Mouse (Mus musculus): ENCODE data around the gene Dnajc11. TPM values are rescaled to one million over a fixed set of nuclear protein-coding genes. Genes with fewer than 3 reads are reported as not detected.

Gene Dnajc11
- polyA plus RNA-seq, 1 experiment from 2014 or later, result 91.3 TPM

DNA sequence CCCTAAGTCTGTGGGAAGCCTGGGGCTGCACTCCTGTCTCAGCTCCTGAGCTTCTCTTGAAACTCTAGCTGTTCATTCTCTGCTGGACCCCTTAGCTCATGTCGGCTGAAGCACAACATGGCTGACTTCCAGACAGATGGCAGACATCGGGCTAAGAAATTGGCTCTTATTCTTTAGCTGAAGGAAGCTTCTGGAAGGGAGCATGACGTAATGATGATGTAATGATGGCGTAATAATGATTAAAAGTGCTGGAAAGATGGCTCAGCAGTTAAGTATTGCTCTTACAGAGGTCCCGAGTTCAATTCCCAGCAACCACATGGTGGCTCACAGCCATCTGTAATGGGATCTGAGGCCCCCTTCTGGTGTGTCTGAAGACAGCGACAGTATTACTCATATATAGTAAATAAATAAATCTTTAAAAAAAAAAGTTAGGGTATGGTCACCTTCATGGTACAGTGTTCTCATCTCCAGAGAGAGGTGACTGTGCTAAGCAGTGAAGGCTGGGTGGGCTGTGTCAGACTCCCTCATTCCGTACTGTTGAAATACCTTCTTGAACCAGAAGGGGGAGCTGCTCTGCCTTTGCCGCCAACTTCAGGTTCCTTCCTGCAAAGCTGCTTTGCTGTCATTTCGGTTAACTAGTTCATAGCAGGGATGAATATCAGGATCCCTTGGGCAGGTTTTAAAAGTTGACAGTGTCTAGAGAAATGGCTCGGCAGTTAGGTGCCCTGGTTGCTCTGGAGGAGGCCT lies 38.9 kb downstream of the Dnajc11 start:
- WGBS, result 77% methylated on average over 10 of the region's 10 CpGs
- H3K27me3 ChIP-seq (ENCODE audit: control insufficient read depth, insufficient read depth, low read length), result no peaks in the 10 kb centered on the region
- DNase-seq (ENCODE audit: low spot score) (no peak), ATAC-seq (ENCODE audit: insufficient read depth, low FRiP score, low TSS enrichment) (no peak)
- no peaks in the 10 kb centered on the region for H3K4me1 ChIP-seq (ENCODE audit: control insufficient read depth, insufficient read depth, low read length)
- no peak overlapping the region for H3K4me2 ChIP-seq (ENCODE audit: low read depth)
- H3K27ac ChIP-seq (ENCODE audit: low read depth, low read length), result no peak overlapping the region
- no peak overlapping the region for H3K4me3 ChIP-seq (ENCODE audit: low read depth, low read length)
- H3K9me3 ChIP-seq (ENCODE audit: control insufficient read depth, low read length), result no peaks in the 10 kb centered on the region
- H3K9ac ChIP-seq (ENCODE audit: low read length), result no peak overlapping the region
- H3K36me3 ChIP-seq (ENCODE audit: control insufficient read depth, insufficient read depth, low read length), result peaks cover 29% of the 10 kb centered on the region

DNA sequence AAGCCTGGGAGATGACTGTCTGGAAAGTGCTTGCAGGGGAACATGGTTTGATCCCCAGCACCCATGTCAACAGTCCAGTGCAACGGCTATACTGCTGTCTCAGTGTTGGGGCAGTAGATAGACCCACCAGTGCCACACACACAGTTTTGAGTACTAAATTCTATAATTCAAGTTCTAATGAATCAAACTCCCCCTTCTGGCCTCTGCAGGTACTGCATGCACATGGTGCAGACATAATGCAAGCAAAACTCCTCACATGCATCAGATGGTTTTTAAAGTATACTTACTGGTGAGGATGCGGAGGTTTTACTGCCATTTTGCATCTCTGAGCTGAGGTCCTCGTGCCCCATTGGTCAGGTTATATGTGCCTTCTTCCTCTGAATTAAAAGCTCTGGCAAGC lies 42.0 kb downstream of the Dnajc11 start:
- DNase-seq (ENCODE audit: low spot score) (no peak), ATAC-seq (ENCODE audit: insufficient read depth, low FRiP score, low TSS enrichment) (no peak)
- Histone ChIP-seq H3K27me3 (ENCODE audit: control insufficient read depth, insufficient read depth, low read length) (no peaks in the 10 kb centered on the region), H3K4me1 (ENCODE audit: control insufficient read depth, insufficient read depth, low read length) (no peaks in the 10 kb centered on the region), H3K9ac (ENCODE audit: low read length) (no peak overlapping the region), H3K9me3 (ENCODE audit: control insufficient read depth, low read length) (no peaks in the 10 kb centered on the region), H3K36me3 (ENCODE audit: control insufficient read depth, insufficient read depth, low read length) (peaks cover 29% of the 10 kb centered on the region), H3K4me3 (ENCODE audit: low read depth, low read length) (no peak overlapping the region), H3K27ac (ENCODE audit: low read depth, low read length) (no peak overlapping the region), H3K4me2 (ENCODE audit: low read depth) (no peak overlapping the region)
- 87% methylated on average over 3 of the region's 3 CpGs for WGBS

DNA sequence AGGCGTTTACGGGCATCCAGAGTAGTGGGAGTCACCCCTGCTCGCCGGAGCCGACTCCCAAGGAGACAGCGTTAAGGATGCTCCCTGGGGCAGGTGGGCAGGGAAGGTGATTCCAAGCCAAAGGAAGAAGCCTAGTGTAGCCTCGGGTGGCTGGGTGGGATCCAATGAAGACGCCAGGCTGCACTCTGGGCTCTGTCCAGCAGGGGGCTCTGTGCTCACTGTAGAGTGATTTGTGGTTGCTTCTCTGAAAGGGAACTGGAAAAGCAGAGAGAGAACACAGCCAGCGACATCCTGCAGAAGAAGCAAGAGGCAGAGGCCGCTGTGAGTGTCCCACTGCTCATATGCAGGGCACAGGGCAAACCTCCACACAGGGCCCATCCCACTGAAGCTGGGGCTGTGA lies 44.3 kb downstream of the Dnajc11 start:
- H3K27me3 ChIP-seq (ENCODE audit: control insufficient read depth, insufficient read depth, low read length), result no peaks in the 10 kb centered on the region
- peaks cover 27% of the 10 kb centered on the region for H3K36me3 ChIP-seq (ENCODE audit: control insufficient read depth, insufficient read depth, low read length)
- H3K4me1 ChIP-seq (ENCODE audit: control insufficient read depth, insufficient read depth, low read length), result no peaks in the 10 kb centered on the region
- ATAC-seq (ENCODE audit: insufficient read depth, low FRiP score, low TSS enrichment), result no peak
- no peak overlapping the region for H3K4me2 ChIP-seq (ENCODE audit: low read depth)
- H3K9me3 ChIP-seq (ENCODE audit: control insufficient read depth, low read length), result no peaks in the 10 kb centered on the region
- no peak overlapping the region for H3K27ac ChIP-seq (ENCODE audit: low read depth, low read length)
- DNase-seq (ENCODE audit: low spot score), result peak; percentile 87
- H3K9ac ChIP-seq (ENCODE audit: low read length), result no peak overlapping the region
- 41% methylated on average over 10 of the region's 10 CpGs for WGBS
- H3K4me3 ChIP-seq (ENCODE audit: low read depth, low read length), result no peak overlapping the region

DNA sequence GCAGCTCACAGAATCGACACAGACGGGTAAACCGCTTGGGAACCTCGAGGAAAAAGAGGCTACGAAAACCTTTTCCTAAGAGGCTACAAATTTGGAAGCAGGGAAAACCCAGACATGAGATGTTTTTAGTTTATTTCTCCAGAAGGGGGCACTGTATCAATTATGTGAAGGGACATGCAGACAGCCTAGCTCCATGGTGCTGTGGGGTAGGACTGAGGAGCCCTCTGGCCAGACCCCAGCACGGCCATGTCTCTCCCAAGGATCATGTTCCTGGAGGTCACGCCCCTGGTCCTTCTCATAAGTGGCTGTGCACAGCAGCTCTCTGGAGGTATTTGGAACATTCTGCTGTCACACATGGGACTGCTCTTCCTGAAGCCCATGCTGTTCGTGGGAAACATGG lies 47.2 kb downstream of the Dnajc11 start:
- Histone ChIP-seq H3K4me2 (ENCODE audit: low read depth) (no peak overlapping the region), H3K4me3 (ENCODE audit: low read depth, low read length) (no peak overlapping the region), H3K27me3 (ENCODE audit: control insufficient read depth, insufficient read depth, low read length) (no peaks in the 10 kb centered on the region), H3K9me3 (ENCODE audit: control insufficient read depth, low read length) (no peaks in the 10 kb centered on the region), H3K4me1 (ENCODE audit: control insufficient read depth, insufficient read depth, low read length) (no peaks in the 10 kb centered on the region; the same call in 1 of the 2 replicates), H3K9ac (ENCODE audit: low read length) (no peak overlapping the region), H3K36me3 (ENCODE audit: control insufficient read depth, insufficient read depth, low read length) (peaks cover 4% of the 10 kb centered on the region), H3K27ac (ENCODE audit: low read depth, low read length) (no peak overlapping the region)
- 86% methylated on average over 8 of the region's 8 CpGs for WGBS
- DNase-seq (ENCODE audit: low spot score), result no peak
- no peak for ATAC-seq (ENCODE audit: insufficient read depth, low FRiP score, low TSS enrichment)

DNA sequence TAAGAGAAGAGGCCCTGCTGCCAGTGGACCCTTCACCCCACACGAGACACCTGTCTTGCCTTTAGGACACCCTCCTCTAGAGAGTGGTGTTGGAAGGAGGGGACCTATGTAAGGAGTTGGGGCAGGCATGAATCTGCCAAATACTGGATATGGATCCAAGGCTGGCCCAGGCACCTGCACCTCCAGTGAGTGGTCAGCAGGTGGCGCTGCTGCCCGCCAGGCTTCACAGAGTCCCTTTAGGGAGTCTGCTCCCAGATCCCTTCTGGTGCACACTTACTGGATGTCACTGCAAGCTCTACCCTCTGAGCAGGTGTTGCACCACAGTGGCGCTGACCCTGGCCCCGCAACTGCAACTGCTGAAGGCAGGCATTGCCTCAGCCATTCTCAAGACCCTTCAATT lies 47.9 kb downstream of the Dnajc11 start:
- H3K9me3 ChIP-seq (ENCODE audit: control insufficient read depth, low read length), result no peaks in the 10 kb centered on the region
- DNase-seq (ENCODE audit: low spot score), result peak; percentile 83
- H3K27ac ChIP-seq (ENCODE audit: low read depth, low read length), result no peak overlapping the region
- no peak overlapping the region for H3K4me2 ChIP-seq (ENCODE audit: low read depth)
- peak; percentile 64 for ATAC-seq (ENCODE audit: insufficient read depth, low FRiP score, low TSS enrichment)
- no peaks in the 10 kb centered on the region; the same call in 1 of the 2 replicates for H3K4me1 ChIP-seq (ENCODE audit: control insufficient read depth, insufficient read depth, low read length)
- no peaks in the 10 kb centered on the region for H3K27me3 ChIP-seq (ENCODE audit: control insufficient read depth, insufficient read depth, low read length)
- WGBS, result 19% methylated on average over 5 of the region's 5 CpGs
- H3K4me3 ChIP-seq (ENCODE audit: low read depth, low read length), result no peak overlapping the region
- H3K9ac ChIP-seq (ENCODE audit: low read length), result no peak overlapping the region
- peaks cover 4% of the 10 kb centered on the region for H3K36me3 ChIP-seq (ENCODE audit: control insufficient read depth, insufficient read depth, low read length)

GRCm38 (mm10) chr4:151983043-151983442 lies 49.6 kb downstream of the Dnajc11 start:
- DNase-seq (ENCODE audit: low spot score), result no peak
- Histone ChIP-seq H3K27ac (ENCODE audit: low read depth, low read length) (no peak overlapping the region), H3K27me3 (ENCODE audit: control insufficient read depth, insufficient read depth, low read length) (no peaks in the 10 kb centered on the region), H3K9ac (ENCODE audit: low read length) (no peak overlapping the region), H3K4me1 (ENCODE audit: control insufficient read depth, insufficient read depth, low read length) (peaks cover 4% of the 10 kb centered on the region), H3K9me3 (ENCODE audit: control insufficient read depth, low read length) (no peaks in the 10 kb centered on the region), H3K4me2 (ENCODE audit: low read depth) (no peak overlapping the region), H3K36me3 (ENCODE audit: control insufficient read depth, insufficient read depth, low read length) (peaks cover 4% of the 10 kb centered on the region), H3K4me3 (ENCODE audit: low read depth, low read length) (no peak overlapping the region)
- ATAC-seq (ENCODE audit: insufficient read depth, low FRiP score, low TSS enrichment), result no peak
- WGBS, result 66% methylated on average over 17 of the region's 17 CpGs

DNA sequence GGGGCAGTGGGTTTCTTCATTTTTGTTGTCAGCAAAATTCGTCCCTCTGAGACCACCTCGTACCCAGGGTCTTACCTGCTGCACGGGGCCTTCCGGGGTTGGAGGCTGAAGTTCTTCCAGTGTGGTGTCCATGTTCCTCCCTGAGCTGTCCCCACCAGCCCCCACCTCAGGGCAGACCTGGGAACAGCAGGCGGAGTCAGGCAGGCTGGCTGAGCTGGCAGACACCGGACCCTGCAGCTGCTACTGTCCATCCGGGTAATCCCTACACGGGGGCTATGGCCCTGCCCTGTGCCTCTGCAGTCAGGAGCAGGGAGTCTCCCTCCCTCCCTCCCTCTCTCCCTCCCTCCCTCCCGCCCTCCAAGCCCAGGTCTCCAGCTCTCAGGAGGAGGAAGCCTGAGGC lies 50.1 kb downstream of the Dnajc11 start:
- Histone ChIP-seq H3K9me3 (ENCODE audit: control insufficient read depth, low read length) (no peaks in the 10 kb centered on the region), H3K36me3 (ENCODE audit: control insufficient read depth, insufficient read depth, low read length) (peaks cover 4% of the 10 kb centered on the region), H3K4me1 (ENCODE audit: control insufficient read depth, insufficient read depth, low read length) (peaks cover 5% of the 10 kb centered on the region), H3K27ac (ENCODE audit: low read depth, low read length) (no peak overlapping the region), H3K27me3 (ENCODE audit: control insufficient read depth, insufficient read depth, low read length) (no peaks in the 10 kb centered on the region), H3K9ac (ENCODE audit: low read length) (no peak overlapping the region), H3K4me2 (ENCODE audit: low read depth) (no peak overlapping the region), H3K4me3 (ENCODE audit: low read depth, low read length) (no peak overlapping the region)
- ATAC-seq (ENCODE audit: insufficient read depth, low FRiP score, low TSS enrichment), result no peak; the same call in 1 of the 2 replicates
- DNase-seq (ENCODE audit: low spot score), result peak; percentile 20
- WGBS, result 36% methylated on average over 8 of the region's 9 CpGs

GRCm38 (mm10) chr4:151985886-151986285 lies 52.4 kb downstream of the Dnajc11 start:
- H3K27me3 ChIP-seq (ENCODE audit: control insufficient read depth, insufficient read depth, low read length), result no peaks in the 10 kb centered on the region
- no peak overlapping the region for H3K4me2 ChIP-seq (ENCODE audit: low read depth)
- no peaks in the 10 kb centered on the region for H3K9me3 ChIP-seq (ENCODE audit: control insufficient read depth, low read length)
- DNase-seq (ENCODE audit: low spot score) (no peak), ATAC-seq (ENCODE audit: insufficient read depth, low FRiP score, low TSS enrichment) (no peak)
- peaks cover 5% of the 10 kb centered on the region for H3K36me3 ChIP-seq (ENCODE audit: control insufficient read depth, insufficient read depth, low read length)
- H3K4me1 ChIP-seq (ENCODE audit: control insufficient read depth, insufficient read depth, low read length), result peaks cover 7% of the 10 kb centered on the region
- 31% methylated on average over 10 of the region's 10 CpGs for WGBS
- H3K4me3 ChIP-seq (ENCODE audit: low read depth, low read length), result no peak overlapping the region
- H3K27ac ChIP-seq (ENCODE audit: low read depth, low read length), result no peak overlapping the region
- peak overlapping the region; percentile 32; the same call in 1 of the 2 replicates for H3K9ac ChIP-seq (ENCODE audit: low read length)

DNA sequence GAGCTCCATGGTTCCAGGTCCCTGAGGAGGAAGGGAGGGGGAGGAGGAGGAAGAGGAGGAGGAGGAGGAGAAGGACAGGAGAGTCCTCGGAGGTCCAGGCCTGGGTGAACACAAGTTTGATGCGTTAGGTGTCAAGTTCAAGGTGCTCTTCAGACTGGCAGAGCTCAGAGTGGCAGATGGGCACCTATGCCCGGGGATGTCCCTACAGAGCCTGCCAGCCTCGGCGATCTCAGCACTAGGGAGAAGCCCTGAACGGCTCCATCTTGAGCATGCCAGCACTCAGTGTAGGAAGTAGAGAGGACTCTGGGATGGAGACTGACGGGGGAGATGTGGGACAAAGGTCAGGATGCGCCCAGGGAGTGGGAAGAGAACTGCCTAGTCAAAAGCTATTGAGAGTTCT lies 53.2 kb downstream of the Dnajc11 start:
- no peak overlapping the region for H3K4me3 ChIP-seq (ENCODE audit: low read depth, low read length)
- no peaks in the 10 kb centered on the region for H3K27me3 ChIP-seq (ENCODE audit: control insufficient read depth, insufficient read depth, low read length)
- H3K4me1 ChIP-seq (ENCODE audit: control insufficient read depth, insufficient read depth, low read length), result peaks cover 7% of the 10 kb centered on the region
- peaks cover 10% of the 10 kb centered on the region for H3K36me3 ChIP-seq (ENCODE audit: control insufficient read depth, insufficient read depth, low read length)
- no peaks in the 10 kb centered on the region for H3K9me3 ChIP-seq (ENCODE audit: control insufficient read depth, low read length)
- H3K4me2 ChIP-seq (ENCODE audit: low read depth), result no peak overlapping the region
- ATAC-seq (ENCODE audit: insufficient read depth, low FRiP score, low TSS enrichment), result no peak
- no peak overlapping the region for H3K27ac ChIP-seq (ENCODE audit: low read depth, low read length)
- H3K9ac ChIP-seq (ENCODE audit: low read length), result no peak overlapping the region
- DNase-seq (ENCODE audit: low spot score), result no peak
- WGBS, result 62% methylated on average over 8 of the region's 8 CpGs

Measured in neural tube, embryonic 11.5 days (tissue).